Mouse (Mus musculus) liver, embryonic 14.5 days (tissue): ENCODE measurements around the gene Peli2.
"Not testable (repeated sequence)": the region's sequence is repeated elsewhere in the genome, so short reads cannot be mapped to it uniquely, and the experiment has no call there.

Experiments
- CTCF ChIP-seq: IDR thresholded peaks from 2 replicates; pipeline ENCODE4 v1.5.1; 2016; ENCODE audit warnings: antibody characterized with exemption, low read depth, control low read depth
- EP300 ChIP-seq: IDR thresholded peaks from 2 replicates; pipeline ENCODE4 v1.6.1; 2016; ENCODE audit warnings: antibody characterized with exemption, low read depth

DNA sequence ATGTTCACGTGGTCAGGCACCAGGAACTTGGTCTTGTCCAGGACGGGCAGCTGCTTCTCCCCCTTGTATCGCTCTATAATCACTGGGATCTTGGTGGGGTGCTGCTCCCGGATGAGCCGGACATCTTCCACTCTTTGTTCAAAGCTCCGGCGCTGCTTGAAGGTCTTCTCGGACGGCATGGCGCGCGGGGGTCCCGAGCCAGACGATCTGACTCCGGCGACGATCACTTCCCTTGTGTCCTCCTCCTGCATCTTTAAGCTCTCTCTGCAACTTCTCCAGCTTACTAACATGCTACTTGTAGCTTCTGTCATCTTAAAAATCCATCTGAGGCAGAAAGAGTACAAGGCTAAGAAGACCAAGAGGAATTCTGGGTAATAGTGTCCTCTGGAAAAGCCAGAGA lies 41.0 kb upstream of the Peli2 start:
- TF ChIP-seq EP300, CTCF: not testable (repeated sequence)
